Mouse (Mus musculus) kidney, adult 2 months (tissue): ENCODE results near the gene Kcnj8. TPM values are rescaled to one million over a fixed set of nuclear protein-coding genes. Genes with fewer than 3 reads are reported as not detected.

Source experiments
- DNase-seq: peaks from one replicate; pipeline ENCODE4 v3.0.0; 2021
- H3K27ac ChIP-seq: fragments of 200-500 bp; 2 replicates; pipeline ENCODE4 v1.5.1; 2012; ENCODE audit warnings: low read depth, low read length, control low read depth, inconsistent platforms; ENCODE audit not compliant: insufficient read depth
- H3K27me3 ChIP-seq: fragments of 200-500 bp; replicated peaks from 2 replicates; pipeline ENCODE4 v1.6.1; 2012; ENCODE audit warnings: mild to moderate bottlenecking, moderate library complexity, low read length, inconsistent platforms; ENCODE audit not compliant: control insufficient read depth, insufficient read depth
- H3K36me3 ChIP-seq: fragments of 200-500 bp; 2 replicates; pipeline ENCODE4 v1.6.1; 2012; ENCODE audit warnings: mild to moderate bottlenecking, moderate library complexity, low read length, inconsistent platforms; ENCODE audit not compliant: control insufficient read depth, insufficient read depth
- H3K4me1 ChIP-seq: fragments of 200-500 bp; 2 replicates; pipeline ENCODE4 v1.6.1; 2011; ENCODE audit warnings: low read length; ENCODE audit not compliant: control insufficient read depth, insufficient read depth
- H3K4me3 ChIP-seq: fragments of 200-500 bp; 2 replicates; pipeline ENCODE4 v1.5.1; 2011; ENCODE audit warnings: mild to moderate bottlenecking, low read depth, low read length, control low read depth; ENCODE audit not compliant: insufficient read depth
- CTCF ChIP-seq: fragments of 200-500 bp; conservative IDR thresholded peaks from 2 replicates; pipeline ENCODE4 v1.5.1; 2011; ENCODE audit warnings: low read depth, mild to moderate bottlenecking, control low read depth, low read length, moderate library complexity, mixed read lengths; ENCODE audit not compliant: insufficient read depth, insufficient read length
- POLR2A ChIP-seq: fragments of 200-500 bp; IDR thresholded peaks from one replicate; pipeline ENCODE4 v1.6.1; 2011; ENCODE audit warnings: low read depth, low read length, control low read depth
- WGBS: fragments of 180-500 bp; shearing (Covaris S2); methylation state at CpG from one replicate; pipeline ENCODE4 v1.1.7; 2018; 5-methylcytosine and 5-hydroxymethylcytosine counted together
- polyA plus RNA-seq: library from polyadenylated mRNA; depleted of rRNA; stranded (reverse); fragments of >200 nt; gene quantifications from 2 replicates; pipeline ENCODE4 v1.2.3, GENCODE M21; 2012

Kcnj8 gene
- polyA plus RNA-seq, 1 experiment = 9.4 TPM

GRCm38 (mm10) chr6:142564746-142565145 is 6.7 kb downstream of the Kcnj8 start:
- Histone ChIP-seq H3K36me3 (no peaks in the 10 kb centered on the region), H3K27ac (peak overlapping the region; percentile 39; the same call in 1 of the 2 replicates), H3K4me3 (no peak overlapping the region), H3K27me3 (no peaks in the 10 kb centered on the region), H3K4me1 (peaks cover 3% of the 10 kb centered on the region; the same call in 1 of the 2 replicates)
- TF ChIP-seq POLR2A (no peak), CTCF (no peak)
- 76% methylated on average over 3 of the region's 3 CpGs for WGBS
- DNase-seq = peak; percentile 64

DNA sequence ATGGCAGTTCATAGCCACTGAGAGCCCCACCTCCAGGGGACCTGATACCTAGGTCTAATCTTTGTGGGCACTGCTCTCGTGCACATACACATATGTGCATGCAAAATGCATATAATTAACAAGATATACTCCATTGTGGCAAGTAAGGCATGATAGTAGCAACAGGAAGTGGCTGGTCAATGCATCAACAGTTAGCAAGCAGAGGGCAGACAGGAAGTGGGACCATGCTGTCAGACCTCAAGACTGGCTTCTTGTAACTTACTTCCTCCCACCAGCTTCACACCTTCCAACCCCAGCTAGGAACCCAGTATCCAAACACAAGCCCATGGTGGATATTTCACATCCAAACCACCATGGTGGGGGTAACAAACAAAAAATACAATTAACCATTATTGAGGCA is 10.3 kb downstream of the Kcnj8 start:
- no peaks in the 10 kb centered on the region for H3K27me3 ChIP-seq
- H3K36me3 ChIP-seq = no peaks in the 10 kb centered on the region
- no peak for DNase-seq
- peaks cover 3% of the 10 kb centered on the region; the same call in 1 of the 2 replicates for H3K4me1 ChIP-seq
- H3K4me3 ChIP-seq = no peak overlapping the region
- TF ChIP-seq POLR2A (no peak), CTCF (no peak)
- no peak overlapping the region for H3K27ac ChIP-seq
- WGBS = 85% methylated on average over 1 of the region's 1 CpGs

DNA sequence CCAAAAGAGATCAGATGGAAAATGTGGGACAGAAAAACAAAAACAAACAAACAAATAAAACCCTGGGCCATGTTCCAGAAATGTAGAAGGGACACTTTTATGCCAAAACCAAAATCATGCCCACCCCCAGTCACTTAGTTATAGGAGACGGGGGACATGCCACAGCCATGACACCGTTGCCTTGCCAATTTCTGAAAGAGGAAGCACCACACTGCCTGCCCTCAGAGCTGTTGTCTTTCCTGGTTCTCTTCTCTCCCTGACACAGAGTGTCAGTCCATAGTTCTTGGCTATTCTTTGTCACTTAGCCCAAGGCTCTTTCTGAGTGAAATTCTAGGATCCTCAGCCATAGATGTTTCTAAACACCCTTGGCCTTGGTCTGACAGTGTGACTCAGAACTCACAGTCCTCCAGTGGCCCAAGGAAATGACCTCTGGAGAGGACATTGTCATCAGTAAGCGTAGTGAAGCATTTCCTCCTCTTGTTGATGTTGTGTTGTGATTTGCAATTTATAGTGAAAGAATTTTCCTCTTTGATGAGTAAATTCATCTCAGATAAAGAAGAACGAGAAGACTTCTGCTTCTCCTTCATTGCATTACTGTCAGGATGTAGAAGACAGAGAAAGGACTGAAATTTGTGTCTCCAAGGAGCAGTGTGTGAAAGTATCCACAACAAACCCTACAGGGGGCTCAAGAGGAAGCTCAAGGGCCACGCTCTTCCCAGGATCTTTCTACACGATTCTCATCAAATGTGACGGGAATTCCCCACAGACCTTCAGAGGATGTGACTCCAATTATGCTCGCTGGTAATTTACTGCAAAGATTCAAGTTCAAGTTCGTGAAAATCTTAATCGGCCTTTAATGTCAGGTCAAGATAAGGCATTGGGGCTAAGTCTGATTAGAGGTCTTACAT is 12.4 kb downstream of the Kcnj8 start:
- Histone ChIP-seq H3K27me3 (no peaks in the 10 kb centered on the region), H3K4me3 (no peak overlapping the region), H3K36me3 (no peaks in the 10 kb centered on the region), H3K27ac (peak overlapping the region; percentile 82), H3K4me1 (no peaks in the 10 kb centered on the region)
- 63% methylated on average over 10 of the region's 10 CpGs for WGBS
- peak; percentile 47 for DNase-seq
- TF ChIP-seq CTCF (no peak), POLR2A (no peak)

DNA sequence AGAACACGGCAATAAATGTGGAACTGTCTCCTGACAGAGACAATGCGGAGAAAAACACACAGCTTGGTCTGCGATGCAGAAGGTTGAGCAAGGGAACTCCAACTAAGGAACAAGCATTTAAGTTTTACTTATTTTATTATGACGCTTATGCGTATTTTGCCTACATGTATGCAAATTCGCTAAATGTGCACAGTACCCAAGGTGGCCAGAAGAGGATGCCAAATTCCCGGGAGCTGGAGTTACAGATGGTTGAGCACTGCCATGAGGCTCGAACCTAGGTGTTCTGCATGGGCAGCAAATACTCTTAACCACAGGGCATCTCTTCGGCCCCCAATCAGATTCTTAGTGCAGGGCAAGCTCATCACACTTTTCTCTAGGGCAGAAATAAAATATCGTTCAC is 13.3 kb downstream of the Kcnj8 start:
- no peak overlapping the region for H3K4me3 ChIP-seq
- H3K27ac ChIP-seq = no peak overlapping the region
- no peaks in the 10 kb centered on the region for H3K36me3 ChIP-seq
- 79% methylated on average over 10 of the region's 10 CpGs for WGBS
- peak; percentile 51 for DNase-seq
- TF ChIP-seq POLR2A = no peak
- peak; percentile 65 for TF ChIP-seq CTCF
- no peaks in the 10 kb centered on the region for H3K27me3 ChIP-seq
- H3K4me1 ChIP-seq = no peaks in the 10 kb centered on the region

DNA sequence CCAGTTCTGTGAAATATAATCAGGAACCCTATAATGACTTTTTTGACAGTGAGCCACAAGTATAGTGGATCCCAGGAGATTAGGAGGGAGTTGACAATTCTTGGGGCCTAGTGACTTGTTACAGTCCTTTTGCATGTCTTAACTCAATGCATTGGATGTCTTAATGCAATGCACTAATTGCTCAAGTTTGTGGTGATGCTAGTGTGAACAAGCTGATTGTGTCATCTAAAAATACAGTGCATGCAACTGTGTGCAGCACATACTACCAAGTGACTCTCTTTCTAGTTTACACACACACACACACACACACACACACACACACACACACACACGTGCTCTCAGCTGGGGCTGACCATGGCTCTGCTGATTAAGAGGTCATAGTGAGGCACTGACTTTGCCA is 15.4 kb downstream of the Kcnj8 start:
- Histone ChIP-seq H3K36me3 (no peaks in the 10 kb centered on the region), H3K4me1 (no peaks in the 10 kb centered on the region), H3K4me3 (no peak overlapping the region), H3K27ac (no peak overlapping the region), H3K27me3 (no peaks in the 10 kb centered on the region)
- TF ChIP-seq POLR2A = no peak
- TF ChIP-seq CTCF = no peak
- no peak for DNase-seq
- WGBS = 77% methylated on average over 1 of the region's 1 CpGs

DNA sequence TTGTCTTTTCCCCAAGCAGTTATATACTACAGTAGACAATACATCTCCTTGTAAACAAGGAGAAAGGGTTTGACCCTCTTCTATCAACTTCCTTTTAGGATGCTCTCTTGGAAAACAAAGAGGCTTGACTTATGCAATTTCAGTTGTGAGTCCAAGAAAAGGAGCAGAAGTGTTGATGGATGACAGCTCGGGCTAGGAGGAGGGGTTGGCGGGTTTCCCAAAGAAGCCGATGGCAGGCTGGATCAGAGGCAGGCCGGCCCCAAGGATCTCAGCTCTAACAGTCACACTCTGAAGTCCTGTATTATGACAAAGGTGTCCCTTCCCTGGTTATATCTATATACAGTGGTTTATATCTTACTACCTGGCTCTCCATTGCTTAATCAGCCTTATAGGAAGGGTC is 19.9 kb downstream of the Kcnj8 start:
- Histone ChIP-seq H3K4me1 (peaks cover 3% of the 10 kb centered on the region; the same call in 1 of the 2 replicates), H3K4me3 (no peak overlapping the region), H3K27ac (no peak overlapping the region), H3K27me3 (no peaks in the 10 kb centered on the region), H3K36me3 (no peaks in the 10 kb centered on the region)
- TF ChIP-seq CTCF (no peak), POLR2A (no peak)
- peak; percentile 61 for DNase-seq
- 40% methylated on average over 4 of the region's 4 CpGs for WGBS

DNA sequence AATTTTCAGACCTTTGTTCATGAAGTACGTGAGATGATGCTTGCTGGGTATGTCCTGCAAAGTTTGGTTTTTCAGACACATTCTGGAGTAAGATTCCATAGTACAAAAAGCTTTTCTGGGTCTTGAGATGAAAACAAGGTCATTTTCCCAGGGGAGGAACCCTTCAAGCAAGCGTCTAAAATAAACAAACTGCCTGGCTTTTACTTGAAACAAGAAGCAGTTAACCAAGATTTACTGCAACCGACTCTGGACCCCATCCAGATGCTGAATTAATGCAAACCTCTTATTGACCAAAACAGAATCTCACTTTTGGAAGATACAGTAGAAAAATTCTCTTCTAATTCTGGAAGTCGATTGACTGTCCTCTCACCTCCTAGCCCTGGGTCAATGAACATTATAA is 20.5 kb downstream of the Kcnj8 start:
- no peaks in the 10 kb centered on the region for H3K27me3 ChIP-seq
- H3K27ac ChIP-seq = peak overlapping the region; percentile 31
- DNase-seq = peak; percentile 34
- TF ChIP-seq CTCF = no peak
- TF ChIP-seq POLR2A = no peak
- peaks cover 3% of the 10 kb centered on the region; the same call in 1 of the 2 replicates for H3K4me1 ChIP-seq
- WGBS = 17% methylated on average over 4 of the region's 4 CpGs
- no peaks in the 10 kb centered on the region for H3K36me3 ChIP-seq
- no peak overlapping the region for H3K4me3 ChIP-seq
